Mouse (Mus musculus) thymus, adult 2 months (tissue): ENCODE results near the gene Dnm3.

ENCODE experiments used
- CTCF ChIP-seq: fragments of 200-500 bp; IDR thresholded peaks from 2 replicates; pipeline ENCODE4 v1.5.1; 2012; ENCODE audit warnings: mild to moderate bottlenecking, control low read depth, low read length, moderate library complexity, borderline replicate concordance; ENCODE audit not compliant: control insufficient read depth, poor library complexity, insufficient read depth; ENCODE audit errors: extremely low read depth
- POLR2A ChIP-seq: fragments of 200-500 bp; IDR thresholded peaks from 2 replicates; pipeline ENCODE4 v1.6.1; 2012; ENCODE audit warnings: mild to moderate bottlenecking, low read length, control low read depth, moderate library complexity; ENCODE audit not compliant: control insufficient read depth, poor library complexity, insufficient read depth; ENCODE audit errors: extremely low read depth

DNA sequence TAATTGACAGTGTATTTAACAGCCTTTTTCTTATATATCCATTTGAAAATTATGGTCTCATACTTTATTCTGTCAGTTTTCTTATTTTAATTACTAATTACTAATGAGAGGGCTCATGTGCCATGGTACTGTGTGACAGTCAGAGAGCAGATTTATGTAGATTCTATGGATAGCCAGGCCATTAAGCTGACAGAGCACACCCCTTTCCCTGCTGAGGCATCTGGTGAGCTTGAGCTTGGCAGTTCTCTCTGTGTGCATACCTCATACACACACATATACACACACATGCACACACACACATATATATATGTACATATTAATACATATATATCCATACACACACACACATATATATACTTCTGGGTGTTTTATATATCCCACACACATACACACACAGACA, 6.7 kb downstream of the Dnm3 start:
- TF ChIP-seq POLR2A (no peak), CTCF (no peak)
